Mouse (Mus musculus) T-helper 17 cell (primary cell): ENCODE measurements at regions not wholly inside any gene's neighbourhood (a gene's known extent, or its start where the extent isn't known, plus 50 kb on each side); places are given as distances from the start of the nearest gene placed in this dataset.
"Not testable (repeated sequence)": the region's sequence is repeated elsewhere in the genome, so short reads cannot be mapped to it uniquely, and the experiment has no call there.

Experiments
- in situ Hi-C, 2 experiments: fragments of 300-600 bp; cut with MboI, MseI; formaldehyde crosslinking; loops; 1 replicate in 1 of 2; 2 replicates in 1 of 2; pipeline ENCODE4 v1.15.1; 2025; ENCODE audit warnings: high pct_unique_total_duplicates in 2 of 2

- in situ Hi-C loops: no loop called here
Measured at GRCm38 (mm10) chr10:120284785-120285184, 57.9 kb downstream of the Llph start.

- in situ Hi-C loops: no loop called here
Measured at GRCm38 (mm10) chr10:120291912-120292311, 65.0 kb downstream of the Llph start.

- in situ Hi-C loops: not testable (repeated sequence)
Measured at GRCm38 (mm10) chr10:120293381-120293780, 66.5 kb downstream of the Llph start.

GRCm38 (mm10) chr10:120294487-120294886, 67.6 kb downstream of the Llph start:
- in situ Hi-C loops: no loop called here

- in situ Hi-C loops: no loop called here
Measured at GRCm38 (mm10) chr10:120297311-120297710, 70.4 kb downstream of the Llph start.

GRCm38 (mm10) chr10:120298293-120298927, 71.5 kb downstream of the Llph start:
- in situ Hi-C loops: no loop called here

GRCm38 (mm10) chr10:120306010-120306409, 79.1 kb downstream of the Llph start:
- in situ Hi-C loops: loop anchor here in 1 of 2 experiments (25.0 kb wide), 1 partner anchor 956 kb away; no protein-coding TSS in a partner anchor

GRCm38 (mm10) chr10:120308681-120309080, 81.8 kb downstream of the Llph start:
- in situ Hi-C loops: loop anchor here in 1 of 2 experiments (25.0 kb wide), 1 partner anchor 954 kb away; no protein-coding TSS in a partner anchor
